Mouse (Mus musculus) kidney, adult 2 months (tissue): ENCODE measurements at regions not wholly inside any gene's neighbourhood (a gene's known extent, or its start where the extent isn't known, plus 50 kb on each side); places are given as distances from the start of the nearest gene placed in this dataset.

Source experiments
- DNase-seq: peaks from one replicate; pipeline ENCODE4 v3.0.0; 2021
- H3K27ac ChIP-seq: fragments of 200-500 bp; 2 replicates; pipeline ENCODE4 v1.5.1; 2012; ENCODE audit warnings: low read depth, low read length, control low read depth, inconsistent platforms; ENCODE audit not compliant: insufficient read depth
- H3K27me3 ChIP-seq: fragments of 200-500 bp; replicated peaks from 2 replicates; pipeline ENCODE4 v1.6.1; 2012; ENCODE audit warnings: mild to moderate bottlenecking, moderate library complexity, low read length, inconsistent platforms; ENCODE audit not compliant: control insufficient read depth, insufficient read depth
- H3K36me3 ChIP-seq: fragments of 200-500 bp; 2 replicates; pipeline ENCODE4 v1.6.1; 2012; ENCODE audit warnings: mild to moderate bottlenecking, moderate library complexity, low read length, inconsistent platforms; ENCODE audit not compliant: control insufficient read depth, insufficient read depth
- H3K4me1 ChIP-seq: fragments of 200-500 bp; 2 replicates; pipeline ENCODE4 v1.6.1; 2011; ENCODE audit warnings: low read length; ENCODE audit not compliant: control insufficient read depth, insufficient read depth
- H3K4me3 ChIP-seq: fragments of 200-500 bp; 2 replicates; pipeline ENCODE4 v1.5.1; 2011; ENCODE audit warnings: mild to moderate bottlenecking, low read depth, low read length, control low read depth; ENCODE audit not compliant: insufficient read depth
- CTCF ChIP-seq: fragments of 200-500 bp; conservative IDR thresholded peaks from 2 replicates; pipeline ENCODE4 v1.5.1; 2011; ENCODE audit warnings: low read depth, mild to moderate bottlenecking, control low read depth, low read length, moderate library complexity, mixed read lengths; ENCODE audit not compliant: insufficient read depth, insufficient read length
- POLR2A ChIP-seq: fragments of 200-500 bp; IDR thresholded peaks from one replicate; pipeline ENCODE4 v1.6.1; 2011; ENCODE audit warnings: low read depth, low read length, control low read depth
- WGBS: fragments of 180-500 bp; shearing (Covaris S2); methylation state at CpG from one replicate; pipeline ENCODE4 v1.1.7; 2018; 5-methylcytosine and 5-hydroxymethylcytosine counted together

- Histone ChIP-seq H3K4me1 (no peaks in the 10 kb centered on the region), H3K4me3 (no peak overlapping the region), H3K27me3 (no peaks in the 10 kb centered on the region), H3K27ac (no peak overlapping the region), H3K36me3 (no peaks in the 10 kb centered on the region)
- no peak for DNase-seq
- WGBS: 92% methylated on average over 14 of the region's 14 CpGs
- TF ChIP-seq POLR2A (no peak), CTCF (no peak)
Observed at GRCm38 (mm10) chr6:144940871-144941380, 135.1 kb downstream of the Bcat1 start.

GRCm38 (mm10) chr6:144938613-144939236, 137.3 kb downstream of the Bcat1 start:
- WGBS: 80% methylated on average over 12 of the region's 12 CpGs
- Histone ChIP-seq H3K4me3 (no peak overlapping the region), H3K36me3 (no peaks in the 10 kb centered on the region), H3K27ac (no peak overlapping the region), H3K27me3 (no peaks in the 10 kb centered on the region), H3K4me1 (no peaks in the 10 kb centered on the region)
- DNase-seq: no peak
- TF ChIP-seq CTCF: no peak
- no peak for TF ChIP-seq POLR2A

- WGBS: 64% methylated on average over 7 of the region's 7 CpGs
- TF ChIP-seq CTCF (no peak), POLR2A (no peak)
- DNase-seq: no peak
Observed at GRCm38 (mm10) chr6:144937211-144937610, 138.8 kb downstream of the Bcat1 start.

DNA sequence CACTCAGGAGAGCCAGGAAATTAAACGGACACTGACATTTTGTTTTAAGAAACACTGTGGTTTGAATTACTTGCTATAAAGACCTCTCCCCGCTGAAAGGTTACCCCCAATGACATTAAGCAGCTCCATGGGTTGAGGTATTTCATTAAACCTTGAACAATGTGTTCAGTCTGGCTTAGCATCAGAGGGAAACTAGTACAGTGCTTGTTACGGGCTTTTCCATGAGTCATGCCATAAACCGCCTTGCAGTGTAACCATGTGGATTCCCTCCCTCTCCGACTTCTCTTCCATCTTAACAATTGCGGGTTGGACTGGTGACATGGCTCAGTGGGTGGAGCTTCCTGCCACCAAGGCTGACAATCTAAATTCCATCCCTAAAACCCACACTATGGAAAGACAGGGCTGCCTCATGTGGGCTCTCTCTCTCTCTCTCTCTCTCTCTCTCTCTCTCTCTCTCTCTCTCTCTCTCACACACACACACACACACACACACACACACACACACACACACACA, 142.2 kb downstream of the Bcat1 start:
- WGBS: 61% methylated on average over 6 of the region's 6 CpGs
- no peaks in the 10 kb centered on the region for H3K27me3 ChIP-seq
- DNase-seq: no peak
- H3K36me3 ChIP-seq: no peaks in the 10 kb centered on the region
- no peak for TF ChIP-seq CTCF
- TF ChIP-seq POLR2A: no peak
- no peak overlapping the region for H3K4me3 ChIP-seq
- H3K27ac ChIP-seq: no peak overlapping the region
- no peaks in the 10 kb centered on the region for H3K4me1 ChIP-seq

More at GRCm38 (mm10) chr6:144937211-144937610, 138.8 kb downstream of the Bcat1 start:
- Histone ChIP-seq H3K27me3 (no peaks in the 10 kb centered on the region), H3K36me3 (no peaks in the 10 kb centered on the region), H3K4me3 (no peak overlapping the region), H3K4me1 (no peaks in the 10 kb centered on the region), H3K27ac (no peak overlapping the region)

DNA sequence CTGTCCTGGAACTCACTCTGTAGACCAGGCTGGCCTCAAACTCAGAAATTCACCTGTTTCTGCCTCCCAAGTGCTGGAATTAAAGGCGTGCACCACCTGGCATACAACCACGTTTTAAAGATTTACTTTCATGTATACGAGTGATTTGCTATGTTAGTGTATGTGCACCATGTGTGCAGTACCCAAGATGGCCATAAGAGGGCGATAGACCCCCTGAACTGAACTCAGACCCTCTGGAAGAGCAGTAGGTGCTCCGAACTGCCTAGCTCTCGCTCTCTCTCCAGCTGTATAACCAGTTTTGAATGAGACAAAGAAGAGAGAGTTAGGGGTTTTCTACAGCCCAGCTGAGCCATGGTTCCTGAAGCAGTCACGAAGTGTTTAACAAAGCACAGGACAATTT, 143.6 kb downstream of the Bcat1 start:
- DNase-seq: no peak
- Histone ChIP-seq H3K27me3 (no peaks in the 10 kb centered on the region), H3K27ac (no peak overlapping the region), H3K4me3 (no peak overlapping the region), H3K36me3 (no peaks in the 10 kb centered on the region), H3K4me1 (no peaks in the 10 kb centered on the region)
- TF ChIP-seq CTCF (no peak), POLR2A (no peak)
- WGBS: 84% methylated on average over 7 of the region's 7 CpGs

DNA sequence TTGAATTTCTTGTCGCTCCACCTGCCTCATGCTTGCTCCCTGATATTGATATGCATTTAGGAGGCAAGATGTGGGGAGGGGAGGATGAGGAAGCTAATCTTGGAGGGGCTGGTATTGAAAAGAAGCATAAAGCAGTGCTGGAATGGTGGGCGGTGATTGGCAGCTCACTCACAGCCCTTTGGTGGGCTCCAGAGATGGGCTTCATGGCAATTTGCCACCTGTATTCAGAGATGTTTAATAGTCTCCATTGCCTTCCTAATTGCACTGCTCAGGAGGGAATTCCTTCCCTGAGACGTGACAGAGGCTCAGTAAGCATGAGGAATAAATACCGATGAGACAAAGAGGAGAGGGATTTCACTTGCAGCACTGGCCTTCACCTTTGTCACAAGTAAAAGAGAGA, 146.0 kb downstream of the Bcat1 start:
- WGBS: 78% methylated on average over 4 of the region's 4 CpGs
- no peak for TF ChIP-seq CTCF
- no peak for TF ChIP-seq POLR2A

GRCm38 (mm10) chr6:144929262-144929855, 146.6 kb downstream of the Bcat1 start:
- WGBS: 65% methylated on average over 5 of the region's 5 CpGs
- H3K27me3 ChIP-seq: no peaks in the 10 kb centered on the region
- no peak overlapping the region for H3K27ac ChIP-seq
- H3K4me1 ChIP-seq: no peaks in the 10 kb centered on the region
- no peak for DNase-seq
- TF ChIP-seq POLR2A: no peak
- no peak for TF ChIP-seq CTCF
- H3K4me3 ChIP-seq: no peak overlapping the region
- H3K36me3 ChIP-seq: no peaks in the 10 kb centered on the region

More for the DNA sequence above, 146.0 kb downstream of the Bcat1 start:
- H3K27me3 ChIP-seq: no peaks in the 10 kb centered on the region
- no peaks in the 10 kb centered on the region for H3K4me1 ChIP-seq
- H3K4me3 ChIP-seq: no peak overlapping the region
- H3K27ac ChIP-seq: no peak overlapping the region
- H3K36me3 ChIP-seq: no peaks in the 10 kb centered on the region
- DNase-seq: no peak

GRCm38 (mm10) chr6:144927599-144927998, 145.8 kb upstream of the Sox5 start:
- no peaks in the 10 kb centered on the region for H3K36me3 ChIP-seq
- no peak for DNase-seq
- no peak overlapping the region for H3K4me3 ChIP-seq
- no peak for TF ChIP-seq CTCF
- no peak for TF ChIP-seq POLR2A
- H3K4me1 ChIP-seq: no peaks in the 10 kb centered on the region; the same call in 1 of the 2 replicates
- H3K27me3 ChIP-seq: no peaks in the 10 kb centered on the region
- no peak overlapping the region for H3K27ac ChIP-seq
- WGBS: 73% methylated on average over 6 of the region's 6 CpGs
